Mouse (Mus musculus): ENCODE data around the gene Faap20. TPM values are rescaled to one million over a fixed set of nuclear protein-coding genes. Genes with fewer than 3 reads are reported as not detected.

Gene Faap20
- total and polyA plus RNA-seq, 3 experiments, result 18.6 to 34.4 TPM; not detected in 1

DNA sequence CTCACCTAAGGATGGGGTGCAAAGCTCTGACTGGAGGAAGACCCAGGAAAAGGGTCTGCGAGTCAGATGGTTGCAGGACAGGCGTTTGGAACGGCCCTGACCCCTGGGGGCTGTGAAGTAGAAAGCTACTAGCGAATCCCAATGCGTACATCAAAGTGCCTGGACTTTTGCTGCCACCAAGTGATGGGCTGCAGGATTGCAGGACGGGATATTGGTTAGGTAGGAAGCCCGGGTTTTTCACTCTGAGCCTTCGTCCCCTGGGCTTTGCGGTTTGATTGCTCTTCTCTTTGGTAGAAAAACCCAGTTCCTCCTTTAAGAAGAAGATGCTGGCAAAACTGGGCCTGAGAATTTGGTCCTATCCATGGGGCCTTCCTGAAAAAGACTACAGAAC, 350 bp upstream of the Faap20 start:
- Histone ChIP-seq H3K27me3 (ENCODE audit: control insufficient read depth in 1 of 2, insufficient read depth in 2 of 2, low read length in 2 of 2) (no peaks in the 10 kb centered on the region), H3K36me3 (ENCODE audit: control insufficient read depth in 1 of 2, insufficient read depth in 2 of 2, low read length in 2 of 2) (peaks cover 0 to 5% of the 10 kb centered on the region in 2 experiments; a peak in 2 of 4 replicates), H3K4me1 (ENCODE audit: control insufficient read depth in 1 of 2, insufficient read depth in 2 of 2, low read length in 2 of 2) (peaks cover 0 to 11% of the 10 kb centered on the region in 2 experiments), H3K79me2 (ENCODE audit: control insufficient read depth, insufficient read depth, low read length, poor library complexity) (peaks cover 7% of the 10 kb centered on the region), H3K4me3 (ENCODE audit: control insufficient read depth in 1 of 2, insufficient read depth in 1 of 2, low read depth in 2 of 2, low read length in 2 of 2) (peak overlapping the region; percentile 69 to 95), H3K27ac (ENCODE audit: control insufficient read depth, low read depth, low read length) (peak overlapping the region; percentile 89), H3K9me3 (replicated peaks; ENCODE audit: insufficient read depth, low read length) (no peaks in the 10 kb centered on the region), H3K9ac (ENCODE audit: control insufficient read depth, low read depth, low read length, poor library complexity, severe bottlenecking) (peak overlapping the region; percentile 81)
- peak; percentile 94 for DNase-seq (ENCODE audit: low read depth, low spot score)
- no peak for TF ChIP-seq POLR2AphosphoS5 (IDR thresholded peaks at IDR 0.05; ENCODE audit: borderline replicate concordance, low read depth, low read length)
- no peak for TF ChIP-seq USF2 (IDR thresholded peaks at IDR 0.05; ENCODE audit: borderline replicate concordance in 1 of 2, insufficient read depth in 1 of 2, low read depth in 1 of 2, low read length in 2 of 2)
- peak; percentile 67; the same call in 1 of the 2 replicates for TF ChIP-seq MAZ (IDR thresholded peaks at IDR 0.05; ENCODE audit: low read depth, low read length)
- TF ChIP-seq RCOR1 (IDR thresholded peaks at IDR 0.05; ENCODE audit: low read depth, low read length), result no peak
- no peak for TF ChIP-seq MYB (IDR thresholded peaks at IDR 0.05; ENCODE audit: low read depth, low read length)
- TF ChIP-seq RAD21 (IDR thresholded peaks at IDR 0.05; ENCODE audit: low read depth, low read length), result peak; percentile 100
- peak; percentile 20; the same call in 1 of the 2 replicates for TF ChIP-seq JUND (IDR thresholded peaks at IDR 0.05; ENCODE audit: low read depth, low read length)
- TF ChIP-seq MXI1 (IDR thresholded peaks at IDR 0.05; ENCODE audit: low read depth, low read length), result peak; percentile 58
- peak; percentile 90 to 99 (median 95) for TF ChIP-seq CTCF (IDR thresholded peaks at IDR 0.05 in 2 of 3, conservative IDR thresholded peaks at IDR 0.05 in 1 of 3; ENCODE audit: control insufficient read depth in 1 of 3, insufficient read depth in 1 of 3, low read depth in 2 of 3, low read length in 3 of 3, poor library complexity in 1 of 3, severe bottlenecking in 1 of 3)
- no peak for TF ChIP-seq TBP (IDR thresholded peaks at IDR 0.05; ENCODE audit: low read depth, low read length)
- peak; percentile 29; the same call in 1 of the 2 replicates for TF ChIP-seq MAX (IDR thresholded peaks at IDR 0.05; ENCODE audit: low read length)
- TF ChIP-seq POLR2A (IDR thresholded peaks at IDR 0.05; ENCODE audit: control insufficient read depth in 1 of 2, insufficient read depth in 1 of 2, low read depth in 1 of 2, low read length in 2 of 2, poor library complexity in 1 of 2), result no peak
- no peak for TF ChIP-seq NELFE (IDR thresholded peaks at IDR 0.05; ENCODE audit: low read depth, low read length)
- TF ChIP-seq UBTF (IDR thresholded peaks at IDR 0.05; ENCODE audit: borderline replicate concordance, insufficient read depth, low read depth, low read length), result no peak
- no peak for TF ChIP-seq CHD2 (IDR thresholded peaks at IDR 0.05; ENCODE audit: low read length)
- TF ChIP-seq ZMIZ1 (IDR thresholded peaks at IDR 0.05; ENCODE audit: low read depth, low read length), result no peak
- no peak for TF ChIP-seq USF1 (IDR thresholded peaks at IDR 0.05; ENCODE audit: low read depth, low read length)
- TF ChIP-seq GATA1 (IDR thresholded peaks at IDR 0.05; ENCODE audit: low read depth, low read length), result no peak
- TF ChIP-seq ETS1 (IDR thresholded peaks at IDR 0.05; ENCODE audit: low read depth, low read length), result peak; percentile 26; the same call in 1 of the 2 replicates
- TF ChIP-seq ZKSCAN1 (IDR thresholded peaks at IDR 0.05; ENCODE audit: low read depth, low read length), result no peak
- 0 out of 2 replicates have a peak, but pooled peaks have one; percentile 31 for TF ChIP-seq ZNF384 (IDR thresholded peaks at IDR 0.05; ENCODE audit: low read depth, low read length)
- no peak for TF ChIP-seq BHLHE40 (IDR thresholded peaks at IDR 0.05; ENCODE audit: borderline replicate concordance, low read depth, low read length)
- no peak for TF ChIP-seq POLR2AphosphoS2 (IDR thresholded peaks at IDR 0.05; ENCODE audit: low read length)
- peak; percentile 85 for TF ChIP-seq SIN3A (IDR thresholded peaks at IDR 0.05; ENCODE audit: low read length)
- TF ChIP-seq MEF2A (IDR thresholded peaks at IDR 0.05; ENCODE audit: extremely low read depth, insufficient replicate concordance, low read depth, low read length, poor library complexity, severe bottlenecking), result no peak
- 0 out of 2 replicates have a peak, but pooled peaks have one; percentile 34 for TF ChIP-seq HCFC1 (IDR thresholded peaks at IDR 0.05; ENCODE audit: low read depth, low read length)
- 0 out of 2 replicates have a peak, but pooled peaks have one; percentile 36 for TF ChIP-seq MYC (IDR thresholded peaks at IDR 0.05; ENCODE audit: low read depth, low read length)
- TF ChIP-seq CHD1 (IDR thresholded peaks at IDR 0.05; ENCODE audit: low read depth, low read length), result no peak
- TF ChIP-seq EP300 (IDR thresholded peaks at IDR 0.05; ENCODE audit: low read depth in 1 of 2, low read length in 2 of 2), result no peak
- no peak for TF ChIP-seq E2F4 (IDR thresholded peaks at IDR 0.05; ENCODE audit: borderline replicate concordance, low read depth, low read length)
- no peak for TF ChIP-seq GABPA (IDR thresholded peaks at IDR 0.05; ENCODE audit: low read depth, low read length)
- TF ChIP-seq ZC3H11A (IDR thresholded peaks at IDR 0.05; ENCODE audit: low read depth, low read length), result peak; percentile 99
- TF ChIP-seq ELF1 (IDR thresholded peaks at IDR 0.05; ENCODE audit: low read depth, low read length), result peak; percentile 63
- TF ChIP-seq TCF12 (IDR thresholded peaks at IDR 0.05; ENCODE audit: low read depth, low read length), result no peak
- no peak for TF ChIP-seq KAT2A (conservative IDR thresholded peaks at IDR 0.05; ENCODE audit: low read depth, low read length)
- peak; percentile 99 for TF ChIP-seq SMC3 (IDR thresholded peaks at IDR 0.05; ENCODE audit: low read depth, low read length)
- TF ChIP-seq NRF1 (IDR thresholded peaks at IDR 0.05; ENCODE audit: insufficient read depth, low read depth, low read length, poor library complexity, severe bottlenecking), result 0 out of 2 replicates have a peak, but pooled peaks have one; percentile 28

All from MEL (cell line).